Mouse (Mus musculus) induced T-regulatory cell, adult 2 months (primary cell): ENCODE measurements around the gene Gpr31b.
A peak's percentile ranks its signal among the peaks of the same experiment; 100 is the strongest.
"Not testable (repeated sequence)": the region's sequence is repeated elsewhere in the genome, so short reads cannot be mapped to it uniquely, and the experiment has no call there.

Source experiments
- DNase-seq: peaks from one replicate; pipeline ENCODE4 v3.0.0-alpha.2; 2012; ENCODE audit warnings: low read depth

The Gpr31b gene

GRCm38 (mm10) chr17:13052124-13052813, at the start of gene Gpr31b:
Gene Gpr31b (minus strand): TSS chr17:13052296.
- not testable (repeated sequence) for DNase-seq

GRCm38 (mm10) chr17:13092960-13093359, 40.9 kb upstream of the Gpr31b start:
- DNase-seq = not testable (repeated sequence)

GRCm38 (mm10) chr17:13092100-13092764, 40.1 kb upstream of the Gpr31b start:
- not testable (repeated sequence) for DNase-seq

GRCm38 (mm10) chr17:13091510-13091909, 39.4 kb upstream of the Gpr31b start:
- DNase-seq = not testable (repeated sequence)

- DNase-seq = not testable (repeated sequence)
Observed at GRCm38 (mm10) chr17:13069227-13069626, 17.1 kb upstream of the Gpr31b start.

GRCm38 (mm10) chr17:13067864-13068385, 15.8 kb upstream of the Gpr31b start:
- not testable (repeated sequence) for DNase-seq

GRCm38 (mm10) chr17:13062882-13063281, 10.8 kb upstream of the Gpr31b start:
- not testable (repeated sequence) for DNase-seq

GRCm38 (mm10) chr17:13060804-13061203, 8.7 kb upstream of the Gpr31b start, which contains the start of gene Tcp10b:
Gene Tcp10b (plus strand): TSS chr17:13061104.
- DNase-seq = not testable (repeated sequence)

GRCm38 (mm10) chr17:13043846-13044673, 8.0 kb downstream of the Gpr31b start:
- DNase-seq = peak; percentile 72

- not testable (repeated sequence) for DNase-seq
Observed at GRCm38 (mm10) chr17:13036627-13037192, 15.4 kb downstream of the Gpr31b start.

GRCm38 (mm10) chr17:13013316-13013715, 38.8 kb downstream of the Gpr31b start:
- no peak for DNase-seq

GRCm38 (mm10) chr17:13009887-13010286, 42.2 kb downstream of the Gpr31b start:
- peak; percentile 80 for DNase-seq

- DNase-seq = peak; percentile 72
Observed at GRCm38 (mm10) chr17:13008528-13008927, 43.6 kb downstream of the Gpr31b start.

GRCm38 (mm10) chr17:13007730-13008425, 44.2 kb downstream of the Gpr31b start:
- peak; percentile 95 for DNase-seq

GRCm38 (mm10) chr17:13006984-13007383, 45.1 kb downstream of the Gpr31b start:
- DNase-seq = no peak

- DNase-seq = not testable (repeated sequence)
Observed at GRCm38 (mm10) chr17:13006546-13006945, 45.5 kb downstream of the Gpr31b start, which contains the start of gene Sod2. Gene Sod2 (plus strand): TSS chr17:13006846.

- not testable (repeated sequence) for DNase-seq
Observed at GRCm38 (mm10) chr17:13004436-13004835, 47.7 kb downstream of the Gpr31b start.

GRCm38 (mm10) chr17:13002243-13002642, 49.9 kb downstream of the Gpr31b start:
- peak; percentile 25 for DNase-seq
